Mouse (Mus musculus) bone marrow macrophage, adult 2 months (primary cell): Measurements from ENCODE around the gene Guk1.

Source experiments
- CTCF ChIP-seq: IDR thresholded peaks from 2 replicates; pipeline ENCODE4 v1.5.1; 2012; ENCODE audit warnings: low read depth, mild to moderate bottlenecking, low read length, moderate library complexity
- POLR2A ChIP-seq: IDR thresholded peaks from 2 replicates; pipeline ENCODE4 v1.6.1; 2012; ENCODE audit warnings: mild to moderate bottlenecking, low read depth, low read length, borderline replicate concordance

- TF ChIP-seq POLR2A (no peak), CTCF (no peak)
Observed at GRCm38 (mm10) chr11:59176475-59176874, 15.5 kb downstream of the Guk1 start.
